Mouse (Mus musculus) layer of hippocampus, adult 8-10 months (tissue): ENCODE measurements around the gene Dhx16. TPM values are rescaled to one million over a fixed set of nuclear protein-coding genes. Genes with fewer than 3 reads are reported as not detected.
"Not testable (repeated sequence)": the region's sequence is repeated elsewhere in the genome, so short reads cannot be mapped to it uniquely, and the experiment has no call there.

ENCODE experiments used
- DNase-seq, 2 experiments: peaks; one replicate each; pipeline ENCODE4 v3.0.0; 2022; ENCODE audit warnings: low spot score in 2 of 2
- total RNA-seq, 4 experiments: library from RNA; stranded (reverse); gene quantifications; 2 replicates each; pipeline ENCODE4 v1.2.4; 2022

Dhx16 gene
- total RNA-seq, result 10 to 100 TPM; 28.3 to 35.3 (median 31.4) TPM

DNA sequence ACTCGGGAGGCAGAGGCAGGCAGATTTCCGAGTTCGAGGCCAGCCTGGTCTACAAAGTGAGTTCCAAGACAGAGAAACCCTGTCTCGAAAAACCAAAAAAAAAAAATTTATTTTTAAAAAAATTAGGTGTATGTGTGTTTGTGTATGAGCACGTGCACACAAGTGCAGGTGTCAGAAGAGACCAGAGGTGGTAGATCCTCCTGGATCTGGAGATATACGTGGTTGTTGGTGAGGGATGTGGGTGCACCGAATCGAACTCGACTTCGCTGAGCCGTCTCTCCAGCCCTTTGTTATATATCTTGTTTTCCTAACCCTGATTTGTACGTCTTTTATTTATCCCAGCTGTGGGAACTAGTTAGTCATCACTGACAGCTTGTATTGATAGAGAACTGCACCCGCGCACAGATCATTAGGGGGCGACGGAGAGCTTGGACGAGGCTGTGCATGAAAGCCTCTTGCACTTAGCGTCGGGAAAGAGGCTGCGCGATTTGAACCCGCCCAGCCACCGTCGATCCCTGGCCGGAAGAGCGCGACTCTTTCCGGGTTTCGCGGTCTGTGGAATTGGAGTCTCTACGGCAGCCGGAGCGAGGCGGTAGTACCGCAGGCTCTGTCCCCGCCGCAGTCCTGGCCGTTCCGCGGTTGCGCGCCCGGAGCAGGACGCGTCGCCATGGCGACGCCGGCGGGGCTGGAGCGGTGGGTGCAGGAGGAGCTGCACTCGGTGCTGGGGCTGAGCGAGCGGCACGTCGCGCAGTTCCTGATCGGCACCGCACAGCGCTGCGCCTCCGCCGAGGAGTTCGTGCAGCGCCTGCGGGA, at the start of gene Dhx16:
Dhx16 (plus strand) TSS at position 575 of the 813 bp plus-strand sequence.
- DNase-seq, result peak; percentile 93 to 94

DNA sequence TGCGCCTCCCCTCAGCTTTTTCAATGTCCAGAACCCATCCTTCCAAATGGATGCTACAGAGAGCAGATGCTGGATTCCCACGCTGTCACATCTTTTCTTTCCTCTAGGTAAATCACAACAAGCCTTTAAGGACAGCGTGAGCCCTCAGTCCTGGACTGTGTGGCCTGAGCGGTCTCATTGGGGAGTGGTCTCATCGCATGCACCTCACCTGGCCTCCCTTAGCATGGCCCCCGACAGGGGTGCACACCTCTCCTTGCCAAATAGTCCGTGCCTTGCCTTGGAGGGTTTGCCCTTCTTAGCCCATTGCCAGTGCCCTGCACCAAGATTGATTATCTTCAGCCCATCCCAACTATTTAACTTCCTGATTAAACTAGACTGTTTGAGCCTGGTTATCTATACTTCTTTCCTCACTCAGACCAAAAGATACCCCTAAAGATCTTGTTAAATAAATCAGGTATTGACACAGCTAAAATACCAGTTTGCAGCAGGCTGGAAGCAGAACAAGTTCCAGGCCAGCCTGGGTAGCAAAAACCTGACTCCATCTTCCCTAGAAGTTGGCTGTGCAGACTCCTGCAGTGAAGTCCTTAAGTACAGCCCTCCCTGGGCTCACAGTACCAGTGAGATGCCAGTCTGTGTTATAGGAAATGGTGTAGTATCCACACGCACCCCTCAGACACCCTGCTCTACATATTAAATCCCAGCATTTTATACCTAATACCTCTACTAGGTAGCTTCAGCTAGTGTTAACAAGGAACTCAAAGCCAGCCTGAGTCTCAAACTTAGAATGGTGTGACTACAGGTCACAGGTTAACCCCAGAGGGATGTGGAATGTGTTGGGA, 47.0 kb upstream of the Dhx16 start:
- DNase-seq, result no peak

DNA sequence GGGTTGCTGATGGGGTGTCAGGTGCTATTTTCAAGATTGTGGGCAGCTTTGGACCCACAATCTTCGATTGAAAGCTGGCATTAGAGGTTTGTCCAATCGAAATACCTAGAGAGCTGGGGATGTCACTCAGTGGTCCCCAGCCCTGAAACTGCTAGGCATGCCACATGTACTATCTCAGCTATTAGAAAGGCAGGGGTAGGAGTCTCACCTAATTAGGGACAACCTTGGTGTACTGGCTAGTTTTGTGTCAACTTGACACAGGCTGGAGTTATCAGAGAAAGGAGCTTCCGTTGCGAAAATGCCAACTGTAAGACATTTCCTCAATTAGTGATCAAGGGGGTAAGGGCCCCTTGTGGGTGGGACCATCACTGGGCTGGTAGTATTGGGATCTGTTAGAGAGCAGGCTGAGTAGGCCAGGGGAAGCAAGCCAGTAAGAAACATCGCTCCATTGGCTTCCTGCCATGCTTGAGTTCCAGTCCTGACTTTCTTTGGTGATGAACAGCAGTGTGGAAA, 46.3 kb upstream of the Dhx16 start:
- DNase-seq, result no peak

DNA sequence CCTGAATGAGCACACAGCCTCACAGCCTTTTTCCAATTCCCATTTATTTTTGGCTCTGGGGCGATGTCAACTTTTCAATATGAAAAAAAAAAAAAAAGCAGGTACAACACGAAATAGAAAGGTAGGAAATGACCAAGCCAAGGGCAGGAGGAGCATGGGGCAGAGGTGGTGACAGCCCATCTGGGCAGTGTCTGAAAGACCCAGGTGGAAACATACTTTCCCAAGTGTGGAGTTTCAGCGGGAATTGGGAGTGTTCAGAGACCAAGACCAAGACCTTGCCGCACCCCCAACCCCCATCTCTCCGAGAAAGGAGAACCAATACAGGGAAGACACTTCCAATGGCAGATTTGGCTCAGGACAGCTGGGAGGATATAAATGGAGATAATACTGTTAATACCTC, 45.7 kb upstream of the Dhx16 start:
- no peak for DNase-seq

DNA sequence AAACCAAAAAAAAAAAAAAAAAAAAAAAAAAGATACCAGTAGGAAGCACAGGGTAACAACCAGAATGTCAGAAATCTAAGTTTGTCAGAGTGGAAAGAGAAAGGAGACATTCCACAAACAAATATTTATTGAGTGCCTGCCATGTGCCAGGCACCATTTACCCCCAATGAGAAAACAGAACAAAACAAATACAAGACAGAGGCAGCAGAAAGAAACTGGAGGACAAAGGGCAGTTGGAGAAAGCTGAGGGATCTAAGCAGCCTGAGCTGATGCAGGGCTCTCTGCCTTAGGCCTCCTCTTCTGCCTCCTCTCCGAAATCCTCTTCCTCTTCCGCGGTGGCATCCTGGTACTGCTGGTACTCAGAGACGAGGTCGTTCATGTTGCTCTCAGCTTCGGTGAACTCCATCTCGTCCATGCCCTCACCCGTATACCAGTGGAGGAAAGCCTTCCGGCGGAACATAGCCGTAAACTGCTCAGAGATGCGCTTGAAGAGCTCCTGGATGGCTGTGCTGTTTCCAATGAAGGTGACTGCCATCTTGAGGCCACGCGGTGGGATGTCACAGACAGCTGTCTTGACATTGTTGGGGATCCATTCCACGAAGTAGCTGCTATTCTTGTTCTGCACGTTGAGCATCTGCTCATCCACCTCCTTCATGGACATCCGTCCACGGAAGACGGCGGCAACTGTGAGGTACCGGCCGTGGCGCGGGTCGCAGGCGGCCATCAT, 44.8 kb upstream of the Dhx16 start:
- DNase-seq, result peak in 1 of 2 experiments; percentile 41

DNA sequence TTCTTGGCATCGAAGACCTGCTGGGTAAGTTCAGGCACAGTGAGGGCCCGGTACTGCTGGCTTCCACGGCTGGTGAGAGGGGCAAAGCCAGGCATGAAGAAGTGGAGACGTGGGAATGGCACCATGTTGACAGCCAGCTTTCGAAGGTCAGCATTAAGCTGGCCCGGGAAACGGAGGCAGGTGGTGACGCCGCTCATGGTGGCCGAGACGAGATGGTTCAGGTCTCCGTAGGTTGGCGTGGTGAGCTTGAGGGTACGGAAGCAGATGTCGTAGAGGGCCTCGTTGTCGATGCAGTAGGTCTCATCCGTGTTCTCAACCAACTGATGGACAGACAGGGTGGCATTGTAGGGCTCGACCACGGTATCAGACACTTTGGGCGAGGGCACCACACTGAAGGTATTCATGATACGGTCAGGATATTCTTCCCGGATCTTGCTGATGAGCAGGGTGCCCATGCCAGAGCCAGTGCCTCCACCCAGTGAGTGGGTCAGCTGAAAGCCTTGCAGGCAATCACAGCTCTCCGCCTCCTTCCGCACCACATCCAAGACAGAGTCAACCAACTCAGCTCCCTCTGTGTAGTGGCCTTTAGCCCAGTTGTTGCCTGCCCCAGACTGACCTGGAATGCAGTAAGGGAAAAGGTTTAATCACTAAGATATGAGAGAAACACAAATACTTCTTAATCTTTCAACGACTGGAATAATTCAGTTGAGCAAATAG, 44.0 kb upstream of the Dhx16 start:
- no peak for DNase-seq

DNA sequence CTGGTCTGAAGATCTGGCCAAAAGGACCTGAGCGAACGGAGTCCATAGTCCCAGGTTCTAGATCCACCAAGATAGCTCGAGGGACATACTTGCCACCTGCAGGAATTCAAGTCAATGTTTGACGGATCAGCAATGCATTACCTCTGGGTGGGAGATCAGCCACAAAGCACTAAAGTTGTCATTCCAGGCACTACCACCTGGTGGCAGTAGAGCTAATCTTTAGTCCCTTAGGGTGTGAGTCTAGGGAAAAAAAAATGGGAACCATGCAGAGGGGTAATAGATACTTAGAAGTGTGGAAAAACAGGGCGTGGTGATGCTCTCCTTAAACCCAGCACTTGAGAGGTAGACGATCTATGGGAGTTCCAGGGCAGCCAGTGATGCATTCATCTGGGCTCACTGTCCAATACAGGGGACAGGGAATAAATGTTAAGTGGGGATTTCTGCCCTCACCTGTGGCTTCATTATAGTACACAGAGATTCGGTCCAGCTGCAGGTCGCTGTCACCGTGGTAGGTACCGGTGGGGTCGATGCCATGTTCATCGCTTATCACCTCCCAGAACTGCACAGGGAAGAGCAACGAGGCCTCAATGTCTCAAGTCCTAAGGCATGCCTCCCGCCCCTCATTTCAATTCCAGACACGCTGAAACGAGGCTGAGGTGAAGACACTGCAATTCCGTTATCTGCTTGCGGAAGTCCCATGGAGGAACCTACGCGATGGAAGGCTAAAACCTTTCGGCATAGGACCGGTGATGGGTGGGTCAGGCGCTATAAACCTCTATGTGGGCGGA, 43.2 kb upstream of the Dhx16 start:
- DNase-seq, result peak in 1 of 2 experiments; percentile 92

DNA sequence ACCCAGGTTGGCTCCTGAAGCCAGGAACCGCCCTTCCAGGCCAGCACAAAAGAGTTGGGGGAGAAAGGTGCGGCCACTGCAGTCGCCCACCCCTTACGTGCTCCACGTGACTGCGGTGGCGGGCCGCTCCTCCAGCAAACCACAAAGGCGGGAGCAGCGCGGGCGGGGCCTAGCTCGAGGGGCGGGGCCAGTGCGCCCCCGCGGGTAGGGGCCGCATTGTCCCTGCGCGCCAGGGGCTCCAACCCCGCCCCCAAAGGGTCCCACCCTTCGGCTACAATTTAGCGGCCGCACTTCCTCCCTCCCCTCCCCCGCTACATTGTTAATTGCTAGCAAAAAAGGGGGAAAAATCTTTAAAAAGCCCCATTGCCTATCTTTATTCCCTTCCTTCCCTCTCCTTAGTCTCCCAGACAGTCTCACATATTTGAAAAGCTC, 42.6 kb upstream of the Dhx16 start:
- peak in 1 of 2 experiments; percentile 72 for DNase-seq

DNA sequence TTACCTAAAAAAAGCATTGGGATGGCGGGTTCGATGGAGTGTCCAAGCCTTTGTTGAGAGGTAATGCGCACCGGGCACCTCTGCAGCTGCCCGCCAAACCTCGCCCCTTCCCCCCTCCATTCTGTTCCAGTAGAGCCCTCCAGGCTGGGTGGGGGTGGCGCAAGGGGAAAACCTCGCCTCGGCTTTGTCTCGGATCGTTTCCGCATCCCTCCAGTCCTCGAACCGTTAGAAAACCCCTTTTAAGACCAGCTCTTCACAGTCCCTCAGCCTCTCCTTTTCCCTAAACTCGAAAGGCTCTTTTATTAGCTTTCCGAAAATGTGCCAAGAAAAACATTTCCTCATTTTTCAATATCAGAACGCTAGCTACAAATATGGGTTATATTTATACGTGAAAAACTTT, 42.1 kb upstream of the Dhx16 start:
- DNase-seq, result no peak

DNA sequence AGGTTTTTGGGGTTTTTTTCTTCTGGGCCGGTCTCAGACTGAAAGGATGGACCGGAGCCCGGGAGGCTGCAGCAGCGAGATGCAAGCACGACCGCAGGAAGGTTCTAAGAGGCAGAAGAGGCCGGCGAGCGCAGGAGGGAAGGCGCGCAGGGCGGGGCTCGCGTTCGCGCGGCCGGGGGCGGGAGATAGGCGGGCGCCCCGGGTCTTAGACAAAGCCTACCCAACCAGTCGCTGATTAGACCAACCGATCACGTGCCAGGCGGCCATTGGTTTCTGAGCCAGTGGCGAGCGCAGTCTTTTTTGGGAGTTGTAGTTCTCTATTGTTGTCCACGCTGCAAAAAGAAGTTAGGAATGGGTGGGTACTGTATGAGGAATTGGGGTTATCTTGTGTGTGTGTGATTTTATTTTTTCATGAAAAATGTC, 41.5 kb upstream of the Dhx16 start, which contains the start of gene Tubb5:
Tubb5 (minus strand) TSS at position 185 of the 423 bp plus-strand sequence.
- DNase-seq, result peak; percentile 96

DNA sequence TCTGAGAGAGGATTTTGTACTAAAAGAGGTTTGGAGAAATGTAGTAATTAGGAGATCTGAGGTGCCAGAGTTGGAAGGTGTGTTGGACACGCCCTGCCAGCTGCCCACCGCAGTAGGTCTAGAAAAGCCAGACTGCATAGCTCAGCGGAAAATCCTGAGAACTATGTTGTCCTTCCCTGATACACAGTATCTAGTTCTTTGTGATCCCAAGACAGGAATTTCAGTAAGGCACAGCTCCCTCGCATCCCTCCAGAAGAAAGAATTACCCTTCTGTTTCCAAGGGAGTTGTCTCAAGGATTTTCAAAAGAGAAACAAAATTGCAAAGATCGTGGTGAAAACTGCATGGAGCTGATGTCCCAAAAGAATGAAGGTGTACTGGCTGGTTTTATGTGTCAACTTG, 41.0 kb upstream of the Dhx16 start:
- no peak for DNase-seq

DNA sequence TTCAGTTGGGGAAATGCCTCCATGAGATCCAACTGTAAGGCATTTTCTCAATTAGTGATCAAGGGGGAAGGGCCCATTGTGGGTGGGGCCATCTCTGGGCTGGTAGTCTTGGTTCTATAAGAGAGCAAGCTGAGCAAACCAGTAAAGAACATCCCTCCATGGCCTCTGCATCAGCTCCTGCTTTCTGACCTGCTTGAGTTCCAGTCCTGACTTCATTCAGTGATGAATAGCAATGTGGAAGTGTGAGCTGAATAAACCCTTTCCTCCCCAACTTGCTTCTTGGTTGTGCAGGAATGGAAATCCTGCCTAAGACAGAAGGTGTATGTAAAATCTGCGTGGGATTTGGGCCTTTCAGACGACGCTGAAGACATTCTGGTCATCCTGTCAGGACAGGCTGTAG, 40.6 kb upstream of the Dhx16 start:
- not testable (repeated sequence) for DNase-seq

DNA sequence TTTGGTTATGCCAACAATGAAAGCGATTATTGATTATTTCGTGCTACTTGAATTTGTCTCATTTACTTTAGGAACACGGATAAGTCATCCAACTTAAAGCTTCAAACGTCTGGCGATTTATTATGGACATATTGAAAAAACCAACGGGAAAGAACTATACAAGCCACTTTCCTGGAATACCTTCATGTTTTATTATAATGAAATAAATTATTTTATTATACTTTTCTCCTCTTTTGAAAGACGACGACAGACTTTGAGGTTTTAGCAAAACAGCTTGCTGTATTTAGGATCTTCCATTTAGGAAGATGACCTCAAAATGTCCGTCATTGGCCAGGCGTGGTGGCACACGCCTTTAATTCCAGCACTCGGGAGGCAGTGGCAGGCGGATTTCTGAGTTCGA, 39.1 kb upstream of the Dhx16 start:
- DNase-seq, result no peak

DNA sequence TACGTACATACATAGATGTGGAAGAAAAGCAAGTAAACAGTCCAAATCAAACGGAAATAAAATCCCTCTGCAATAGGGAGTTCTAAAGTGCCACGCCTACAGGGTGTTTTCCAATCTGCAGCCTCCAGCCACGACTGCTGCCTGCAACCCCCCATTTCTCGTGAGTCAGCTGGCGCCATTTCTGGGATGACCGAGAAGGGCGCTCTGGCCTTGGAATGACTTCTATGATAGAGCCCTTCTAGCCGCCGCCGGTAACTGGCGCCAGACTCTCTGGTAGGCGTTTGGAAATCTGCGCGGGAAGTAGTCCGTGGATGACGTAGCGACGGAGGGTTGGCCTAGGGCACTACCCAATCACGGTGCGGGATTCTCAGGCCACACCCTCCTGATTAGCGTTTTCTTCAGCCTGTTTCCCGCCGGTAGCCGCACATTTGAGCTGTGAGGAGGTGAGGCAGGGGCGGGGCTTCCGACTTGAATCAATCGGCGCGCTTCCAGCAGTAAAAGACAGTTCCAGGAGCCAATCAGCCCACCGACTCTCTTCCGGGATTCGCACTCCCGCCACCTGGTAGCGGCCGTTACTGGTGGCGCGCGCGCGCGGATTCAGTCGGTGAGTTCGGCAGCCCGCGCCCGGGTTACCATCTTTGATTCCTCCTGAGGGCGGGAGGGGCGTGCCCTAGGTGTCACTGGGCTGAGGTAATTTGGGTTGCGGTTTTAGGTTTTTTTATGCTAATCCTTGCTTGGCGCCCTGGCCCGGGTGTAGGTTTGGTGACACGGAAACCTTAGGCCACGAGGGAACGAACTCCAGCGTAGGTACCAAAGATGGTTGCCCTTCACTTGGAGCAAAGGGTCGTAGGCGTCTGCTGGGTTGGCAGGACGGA, 38.3 kb upstream of the Dhx16 start, which contains the start of gene Mdc1:
Mdc1 (plus strand) TSS at position 440 of the 875 bp plus-strand sequence.
- peak; percentile 100 for DNase-seq

DNA sequence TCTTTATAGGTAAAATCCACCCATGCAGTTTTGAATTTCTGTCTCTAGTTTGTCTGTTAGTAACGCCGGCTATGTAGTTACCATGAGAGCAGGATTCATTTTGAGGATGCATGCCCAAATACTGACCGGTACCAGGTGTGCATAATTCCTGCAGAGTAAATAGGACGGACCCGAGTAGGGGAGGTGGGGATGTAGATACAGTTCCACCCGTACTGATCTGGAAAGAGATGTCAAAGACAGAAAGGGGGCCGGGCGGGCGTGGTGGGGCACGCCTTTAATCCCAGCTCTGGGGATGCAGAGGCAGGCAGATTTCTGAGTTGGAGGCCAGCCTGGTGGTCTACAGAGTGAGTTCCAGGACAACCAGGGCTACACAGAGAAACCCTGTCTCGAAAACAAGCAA, 37.6 kb upstream of the Dhx16 start:
- DNase-seq, result no peak

DNA sequence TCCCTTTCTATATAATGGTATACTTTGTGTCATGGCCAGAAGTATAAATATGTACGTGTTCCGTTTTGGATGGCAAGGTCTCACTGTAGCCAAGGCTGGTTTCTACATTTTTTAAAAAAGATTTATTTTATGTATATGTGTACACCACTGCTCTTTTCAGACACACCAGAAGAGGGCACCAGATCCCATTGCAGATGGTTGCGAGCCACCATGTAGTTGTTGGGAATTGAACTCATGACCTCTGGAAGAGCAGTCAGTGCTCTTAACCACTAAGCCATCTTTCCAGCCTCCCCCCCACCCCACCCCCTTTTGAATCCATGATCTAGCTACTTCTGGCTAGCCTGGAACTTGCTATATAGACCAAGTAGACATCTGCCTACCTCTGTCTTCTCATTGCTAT, 36.1 kb upstream of the Dhx16 start:
- DNase-seq, result no peak

DNA sequence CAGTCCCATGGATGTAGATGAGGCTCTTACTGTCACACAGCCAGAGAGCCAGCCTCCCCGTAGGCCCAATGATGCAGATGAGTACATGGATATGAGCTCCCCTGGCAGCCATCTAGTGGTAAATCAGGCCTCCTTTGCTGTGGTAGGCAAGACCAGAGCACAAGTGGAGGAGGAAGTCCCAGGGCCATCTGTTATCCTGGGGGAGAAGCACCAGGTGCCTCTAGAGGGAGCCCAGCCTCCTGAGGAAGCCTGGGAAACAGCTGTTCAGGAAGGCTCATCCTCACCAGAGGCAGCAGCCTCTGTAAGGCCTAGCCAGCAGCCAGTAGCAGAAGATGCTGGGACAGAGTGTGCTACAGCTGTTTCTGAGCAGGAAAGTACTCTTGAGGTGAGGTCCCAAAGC, 31.5 kb upstream of the Dhx16 start:
- no peak for DNase-seq

DNA sequence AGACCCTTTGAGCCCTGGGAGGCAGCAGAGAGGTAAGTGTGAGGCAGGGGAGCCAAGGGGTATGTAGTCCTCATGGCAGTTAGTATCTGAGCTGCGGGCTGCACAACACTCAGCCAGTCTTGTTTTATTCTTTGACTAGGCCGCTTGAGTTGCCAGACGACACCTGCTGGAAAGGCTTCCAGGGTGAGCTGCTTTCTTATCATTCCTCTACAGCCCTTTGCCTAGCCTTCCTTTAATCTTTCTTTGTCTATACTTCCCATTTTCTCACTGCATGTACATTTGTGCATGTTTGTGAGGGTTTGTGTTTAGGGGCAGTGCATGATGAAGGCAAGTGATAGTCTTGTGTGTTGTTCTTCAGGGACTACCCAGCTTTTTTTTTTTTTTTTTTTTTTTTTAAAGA, 28.6 kb upstream of the Dhx16 start:
- no peak for DNase-seq

DNA sequence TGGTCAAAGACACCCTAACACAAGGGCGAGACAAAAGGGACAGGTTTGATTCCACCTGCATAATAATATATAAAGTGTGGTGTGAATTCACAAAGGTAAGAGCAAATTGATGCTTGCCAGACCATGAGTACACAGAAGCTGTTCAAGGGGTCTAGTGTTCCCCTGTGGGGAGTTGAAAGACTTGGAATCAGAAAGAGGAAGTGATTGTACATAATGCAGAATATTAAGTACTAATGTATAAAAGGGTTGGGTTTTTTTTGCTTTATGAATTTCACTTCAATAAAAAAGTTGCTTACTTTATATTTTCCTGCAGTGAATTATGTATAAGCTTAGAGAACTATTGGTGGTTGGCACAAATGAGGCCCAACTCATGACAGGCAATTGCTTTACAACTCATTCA, 20.2 kb upstream of the Dhx16 start:
- DNase-seq, result no peak
